Mouse (Mus musculus) layer of hippocampus, postnatal 25 days (tissue): ENCODE measurements around the gene P2rx1. TPM values are rescaled to one million over a fixed set of nuclear protein-coding genes. Genes with fewer than 3 reads are reported as not detected.

Source experiments
- DNase-seq, 2 experiments: peaks; one replicate each; pipeline ENCODE4 v3.0.0; 2022; ENCODE audit warnings: mixed read lengths in 2 of 2, low spot score in 1 of 2; ENCODE audit errors: extremely low spot score in 1 of 2
- microRNA-seq, 2 experiments: library from miRNA; unstranded; fragments of <30 nt; microRNA quantifications; one replicate each; pipeline ENCODE4 v1.2.0; 2021
- total RNA-seq, 2 experiments: library from RNA; stranded (reverse); gene quantifications; 2 replicates each; pipeline ENCODE4 v1.2.3; 2021

The P2rx1 gene
- total RNA-seq, 2 experiments from 2014 or later, result 0.54 to 0.69 TPM

DNA sequence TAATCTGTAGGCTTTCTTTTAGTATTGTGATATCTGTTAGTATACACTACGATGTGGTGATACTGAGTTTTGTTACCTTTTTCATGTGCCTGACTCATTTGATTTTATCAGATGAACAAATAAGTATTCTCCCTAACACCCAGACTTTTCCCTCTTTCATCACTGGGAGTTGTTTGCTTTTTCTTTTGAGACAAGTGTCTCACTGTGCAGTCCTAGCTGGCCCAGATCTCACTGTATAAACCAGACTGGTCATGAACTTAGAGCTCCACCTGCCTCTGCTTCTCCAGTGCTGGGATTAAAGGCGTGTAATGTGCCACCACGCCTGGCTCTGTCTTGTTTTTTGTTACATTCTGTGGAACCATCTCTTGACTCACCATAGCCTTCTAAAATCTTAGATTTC is 60.7 kb downstream of the P2rx1 start:
- DNase-seq, result no peak

DNA sequence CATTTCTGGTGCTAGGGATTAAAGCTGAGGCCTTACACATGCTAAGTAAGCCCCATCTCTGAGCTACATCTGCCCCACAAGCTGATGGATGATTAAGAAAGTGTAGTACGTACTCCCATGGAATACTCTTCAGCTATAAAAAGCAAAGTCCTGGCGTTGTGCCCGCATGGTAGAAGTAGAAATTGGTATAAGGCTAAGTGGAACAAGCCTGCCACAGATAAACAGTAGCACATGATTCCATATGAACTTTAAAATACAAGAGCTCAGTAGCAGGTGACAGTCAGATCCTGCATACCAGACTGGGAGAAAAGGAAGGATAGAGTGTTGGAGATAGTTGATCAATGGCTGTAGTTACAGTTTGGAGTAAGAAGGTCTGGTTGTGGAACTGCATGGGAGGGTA is 62.5 kb downstream of the P2rx1 start:
- DNase-seq, result no peak

Small RNAs within 50 kb of the gene (microRNA-seq; reads per million reads assigned to microRNA genes)
- gene Gm44467, result 0 reads per million in 2 experiments

Other genes starting within 250 kb of the P2rx1 start
- gene Cyb5d2, start 203.0 kb upstream of the P2rx1 start, total RNA-seq, result 10 to 100 TPM; 18.6 to 19.8 TPM
- gene Zzef1, start 202.9 kb upstream of the P2rx1 start, total RNA-seq, result 10 to 100 TPM; 39.6 to 55.0 TPM
- 1 to 10 TPM; 4.9 to 6.6 TPM for gene Atp2a3, start 37.9 kb upstream of the P2rx1 start, total RNA-seq
- 100 to 1,000 TPM; 128 to 155 TPM for gene Camkk1, start 19.9 kb downstream of the P2rx1 start, total RNA-seq
- gene Ncbp3, start 48.7 kb downstream of the P2rx1 start, total RNA-seq, result 10 to 100 TPM in 1 of 2 experiments, 1 to 10 TPM in 1; 8.5 to 10.4 TPM
- gene Itgae, start 91.5 kb downstream of the P2rx1 start, total RNA-seq, result under 1 TPM; 0.12 to 0.15 TPM
- gene Haspin, start 139.2 kb downstream of the P2rx1 start, total RNA-seq, result under 1 TPM; 0.30 to 0.33 TPM
- 1 to 10 TPM; 2.5 to 2.6 TPM for gene P2rx5, start 161.3 kb downstream of the P2rx1 start, total RNA-seq
- gene Emc6, start 177.9 kb downstream of the P2rx1 start, total RNA-seq, result 10 to 100 TPM; 51.3 to 65.6 TPM
- gene Tax1bp3, start 178.0 kb downstream of the P2rx1 start, total RNA-seq, result 10 to 100 TPM; 11.6 to 13.3 TPM
- 10 to 100 TPM; 16.5 to 23.0 TPM for gene Ctns, start 199.9 kb downstream of the P2rx1 start, total RNA-seq
- gene Shpk, start 200.4 kb downstream of the P2rx1 start, total RNA-seq, result 1 to 10 TPM; 3.0 to 4.1 TPM
- under 1 TPM in 1 of 2 experiments, not detected in 1; 0.12 TPM for gene Trpv1, start 235.2 kb downstream of the P2rx1 start, total RNA-seq